Mouse (Mus musculus) thymus, postnatal 0 days (tissue): ENCODE results near the gene Pax8. TPM values are rescaled to one million over a fixed set of nuclear protein-coding genes. Genes with fewer than 3 reads are reported as not detected.

Experiments used
- DNase-seq: peaks from one replicate; pipeline ENCODE4 v3.0.0-alpha.2; 2015; ENCODE audit warnings: low spot score
- polyA plus RNA-seq: library from polyadenylated mRNA; unstranded; fragments of >200 nt; fragmentation: Nextera tagmentation; extraction: Ambion mirVana; gene quantifications from 2 replicates; pipeline ENCODE4 v1.2.1, GENCODE M21; 2015

The Pax8 gene
- polyA plus RNA-seq, 1 experiment from 2014 or later = 0.07 TPM

- no peak for DNase-seq
Measured at GRCm38 (mm10) chr2:24467156-24467555, 8.2 kb downstream of the Pax8 start.

DNA sequence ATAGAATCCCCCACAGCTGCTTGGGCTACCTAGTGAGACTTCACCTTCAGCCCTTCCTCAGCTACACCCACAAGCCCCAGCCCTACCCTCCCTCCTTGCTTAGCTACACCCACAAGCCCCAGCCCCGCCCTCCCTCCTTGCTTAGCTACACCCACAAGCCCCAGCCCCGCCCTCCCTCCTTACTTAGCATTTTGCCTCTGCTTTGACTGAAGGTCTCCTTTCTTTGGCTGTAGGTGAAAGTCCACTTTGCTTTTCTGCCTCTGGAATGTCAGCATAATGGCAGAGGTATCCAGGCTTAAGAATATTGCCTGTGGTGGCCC, 14.6 kb downstream of the Pax8 start:
- peak; percentile 11 for DNase-seq

GRCm38 (mm10) chr2:24460112-24460807, 15.1 kb downstream of the Pax8 start:
- no peak for DNase-seq

- no peak for DNase-seq
Measured at GRCm38 (mm10) chr2:24456841-24457240, 18.6 kb downstream of the Pax8 start.

DNA sequence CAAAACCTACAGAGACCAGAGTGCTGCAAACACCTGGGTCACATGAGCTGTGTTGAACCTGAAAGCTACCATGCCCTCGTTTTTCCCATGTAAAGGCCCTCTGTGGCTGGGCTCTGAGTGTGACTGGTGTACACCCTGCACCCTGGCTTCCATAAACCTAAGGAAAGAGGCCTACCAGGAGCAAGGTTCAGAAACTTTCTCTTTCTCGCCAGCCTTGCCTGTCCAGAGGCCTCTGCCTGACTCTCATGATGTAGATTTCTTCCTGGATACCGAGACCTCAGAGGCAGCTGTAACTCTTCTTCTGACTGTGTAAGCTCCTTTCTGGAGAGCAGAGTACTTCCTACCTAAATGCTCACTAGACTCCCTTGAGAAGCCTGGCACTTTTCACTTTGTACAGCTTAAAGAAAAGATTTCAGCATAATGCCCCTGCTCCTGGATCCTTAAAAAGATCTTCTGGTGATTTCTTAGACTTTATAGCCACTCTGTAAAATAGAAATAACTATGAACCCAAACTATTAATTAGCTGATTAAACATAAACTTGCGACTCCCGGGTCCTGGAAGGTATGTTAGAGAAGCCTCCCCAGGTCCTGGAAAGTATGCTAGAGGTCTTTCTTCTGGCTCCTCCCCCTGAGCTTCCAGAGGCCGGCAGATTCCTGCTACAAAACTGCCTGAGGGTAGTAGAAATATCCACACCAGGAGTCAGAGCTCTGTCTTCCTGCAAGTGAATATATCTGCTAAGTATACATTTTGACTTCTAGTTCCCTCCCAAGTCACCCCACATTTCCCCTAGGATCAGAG, 20.1 kb downstream of the Pax8 start:
- no peak for DNase-seq

DNA sequence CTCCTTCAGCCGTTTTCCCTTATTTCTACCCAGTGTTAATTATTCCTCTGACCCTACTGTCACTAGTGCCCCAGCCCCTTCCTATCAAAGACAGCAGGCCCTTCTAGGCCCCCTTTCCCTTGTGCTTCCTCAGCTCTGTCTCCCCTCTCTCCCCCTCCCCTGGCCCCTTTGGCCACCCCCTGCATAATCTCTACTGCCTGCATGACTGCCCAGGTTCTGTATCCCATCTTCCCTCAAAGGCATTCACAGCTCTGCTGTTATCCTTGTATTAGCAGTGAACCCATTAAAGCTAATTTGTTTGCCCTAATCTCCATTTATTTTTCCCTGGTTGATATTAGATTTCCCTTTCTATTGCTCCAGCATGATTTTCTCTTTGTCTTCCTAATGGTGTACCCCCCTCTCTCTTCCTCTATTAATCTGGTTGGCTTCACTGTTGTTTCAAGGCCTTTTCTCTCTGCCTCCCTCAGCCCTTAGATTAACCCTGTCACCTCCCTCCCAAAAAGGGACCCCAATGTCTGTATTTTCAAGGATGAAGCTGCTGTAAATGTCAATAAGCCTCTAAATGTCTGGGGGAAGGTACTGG, 20.9 kb downstream of the Pax8 start:
- no peak for DNase-seq

DNA sequence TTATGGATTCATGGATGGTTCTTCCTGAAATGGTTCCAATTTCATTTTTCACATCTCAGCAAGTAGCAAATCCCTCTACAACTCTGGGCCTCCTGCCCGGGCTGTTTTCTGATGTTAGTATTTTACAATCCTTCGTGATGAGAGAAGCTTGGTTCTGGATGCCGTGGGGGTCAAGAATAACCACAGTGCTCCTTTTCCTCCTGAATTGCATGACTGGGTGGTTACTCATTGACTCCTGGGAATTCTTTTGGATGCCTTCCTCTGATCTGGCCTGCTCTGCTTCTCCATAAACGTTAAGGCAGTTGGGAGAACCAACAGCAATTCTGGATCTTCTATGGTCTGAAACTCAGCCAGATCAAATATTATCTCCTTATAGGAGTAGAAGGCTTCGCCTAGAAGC, 22.2 kb downstream of the Pax8 start:
- DNase-seq = no peak

DNA sequence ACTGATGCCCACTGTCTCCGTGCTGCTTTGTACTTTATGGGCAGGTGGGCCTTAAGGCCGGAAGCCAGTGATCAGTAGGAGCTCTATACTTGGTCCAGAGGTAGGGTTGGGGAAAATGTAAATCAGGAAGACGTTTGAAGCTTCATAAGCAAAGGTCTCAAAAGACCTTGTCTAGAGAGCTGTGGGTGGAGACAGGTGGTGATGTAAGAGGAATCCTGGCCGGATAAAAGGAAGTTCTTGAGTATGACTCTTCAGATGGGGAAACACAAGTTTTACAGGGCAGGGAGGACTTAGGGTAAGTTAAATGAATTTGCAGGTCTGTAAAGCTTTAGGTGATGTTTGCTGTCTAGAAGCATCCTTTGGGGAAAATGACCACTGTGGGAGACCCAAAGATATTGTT, 26.3 kb downstream of the Pax8 start:
- DNase-seq = no peak

DNA sequence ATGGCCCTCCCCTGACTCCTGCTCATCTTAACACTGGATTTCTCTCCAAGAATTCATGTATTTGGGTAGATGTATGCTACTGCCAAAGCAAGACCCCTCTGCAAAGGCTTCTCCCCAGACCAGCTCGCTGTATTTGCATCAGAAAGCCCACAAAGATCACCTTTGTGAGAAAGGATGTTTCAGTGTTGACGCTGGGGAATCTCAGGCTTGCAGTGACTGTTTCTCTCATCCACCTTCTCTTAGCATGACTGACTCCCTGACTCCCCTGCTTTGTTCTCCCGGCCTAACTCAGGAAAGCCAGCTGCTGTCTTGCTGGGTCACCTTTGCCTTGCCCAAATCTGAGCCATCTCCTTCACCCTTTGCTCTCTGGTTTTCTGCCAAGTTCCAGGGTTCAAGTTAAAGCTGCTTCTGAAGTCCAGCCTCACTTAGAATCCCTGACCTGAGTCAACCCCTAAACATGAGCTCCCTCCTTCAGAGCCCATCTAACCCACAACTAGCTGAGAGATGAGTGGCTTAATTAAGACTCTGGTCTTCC, 32.1 kb downstream of the Pax8 start:
- no peak for DNase-seq

DNA sequence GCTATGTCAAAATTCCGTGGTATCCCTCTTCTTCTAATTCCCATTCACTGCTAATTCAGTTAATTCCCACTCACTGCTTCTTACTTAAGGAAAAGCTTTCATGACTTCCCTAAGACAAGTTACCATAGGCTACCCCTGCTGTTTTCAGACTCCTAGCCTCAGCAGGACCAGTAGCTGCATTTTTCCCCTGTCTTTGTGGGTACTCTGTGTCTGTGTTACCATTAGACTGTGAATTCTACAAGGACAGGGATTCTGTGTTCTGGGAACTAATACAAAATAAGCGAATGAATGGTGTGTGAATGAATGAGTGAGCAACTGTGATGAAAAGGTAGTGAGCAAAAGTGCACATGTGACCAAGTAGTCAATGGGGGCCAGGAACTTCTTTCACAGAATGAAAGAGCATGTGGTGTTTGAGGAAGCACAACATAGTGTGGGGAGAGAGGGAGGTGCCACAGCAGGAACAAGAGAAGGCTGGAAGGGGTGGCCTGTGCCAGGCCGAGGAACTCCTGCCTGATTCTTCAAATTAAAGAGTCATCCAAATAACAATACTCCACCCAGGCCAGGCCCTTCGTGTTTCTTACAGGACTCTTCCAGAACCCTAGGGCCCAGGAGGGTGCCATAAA, 33.0 kb downstream of the Pax8 start:
- DNase-seq = no peak

- no peak for DNase-seq
Measured at GRCm38 (mm10) chr2:24441899-24442298, 33.5 kb downstream of the Pax8 start.

DNA sequence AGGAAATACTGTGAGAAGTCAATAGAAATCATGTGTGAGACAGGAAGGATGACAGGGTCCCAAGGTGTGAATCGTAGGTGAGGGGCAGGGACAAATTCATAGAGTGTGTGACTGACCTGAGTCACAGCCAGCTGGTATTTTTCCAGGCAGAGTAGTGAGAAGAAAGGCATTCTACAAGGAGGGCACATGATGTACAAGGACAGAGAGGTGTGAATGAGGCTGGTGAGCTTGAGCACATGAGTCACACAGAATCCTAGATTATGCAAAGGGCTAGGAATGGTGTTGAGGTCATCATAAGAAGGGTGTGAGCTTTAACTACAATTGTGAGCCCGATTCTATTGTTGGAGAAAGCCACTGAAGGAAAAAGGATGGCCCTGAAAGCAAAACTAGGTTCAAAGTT, 35.3 kb downstream of the Pax8 start:
- no peak for DNase-seq

- no peak for DNase-seq
Measured at GRCm38 (mm10) chr2:24435699-24436098, 39.7 kb downstream of the Pax8 start.

DNA sequence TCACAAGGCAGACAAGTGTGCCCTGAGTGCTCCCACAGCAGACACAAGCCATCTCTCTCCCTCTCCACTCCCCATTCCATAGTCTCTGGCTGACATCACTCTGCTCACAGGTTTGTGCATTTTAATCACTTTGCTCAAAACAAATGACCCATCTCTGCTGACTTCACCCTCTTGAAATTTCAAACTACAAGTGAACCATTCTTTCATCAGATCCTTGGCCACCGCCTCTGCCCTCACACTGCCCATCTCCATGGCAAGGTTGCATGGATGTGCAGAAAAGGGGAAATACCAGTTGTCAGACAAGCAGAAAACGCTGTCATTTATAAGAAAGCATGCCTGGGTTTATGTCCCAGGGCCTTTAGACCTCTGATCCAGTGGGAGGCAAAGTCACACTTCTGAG, 40.7 kb downstream of the Pax8 start:
- DNase-seq = no peak

DNA sequence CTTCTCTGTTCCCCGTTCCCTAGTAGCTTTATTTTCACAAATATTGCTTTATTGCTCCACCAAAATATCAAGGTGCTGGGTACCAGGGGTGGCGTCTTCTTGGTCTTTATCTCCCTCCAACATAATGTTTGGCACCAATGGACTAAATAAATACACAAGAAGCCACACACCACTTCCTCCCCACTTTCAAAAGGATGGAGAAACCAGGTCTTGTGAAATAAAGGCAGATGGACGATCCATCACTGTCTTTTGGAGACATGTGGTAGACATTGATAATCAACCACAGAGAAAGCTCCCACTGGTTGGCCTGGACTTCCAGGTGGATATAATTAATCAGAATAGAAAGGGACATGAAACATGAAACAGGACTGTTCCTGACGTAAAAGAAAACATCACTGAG, 45.6 kb downstream of the Pax8 start:
- no peak for DNase-seq

DNA sequence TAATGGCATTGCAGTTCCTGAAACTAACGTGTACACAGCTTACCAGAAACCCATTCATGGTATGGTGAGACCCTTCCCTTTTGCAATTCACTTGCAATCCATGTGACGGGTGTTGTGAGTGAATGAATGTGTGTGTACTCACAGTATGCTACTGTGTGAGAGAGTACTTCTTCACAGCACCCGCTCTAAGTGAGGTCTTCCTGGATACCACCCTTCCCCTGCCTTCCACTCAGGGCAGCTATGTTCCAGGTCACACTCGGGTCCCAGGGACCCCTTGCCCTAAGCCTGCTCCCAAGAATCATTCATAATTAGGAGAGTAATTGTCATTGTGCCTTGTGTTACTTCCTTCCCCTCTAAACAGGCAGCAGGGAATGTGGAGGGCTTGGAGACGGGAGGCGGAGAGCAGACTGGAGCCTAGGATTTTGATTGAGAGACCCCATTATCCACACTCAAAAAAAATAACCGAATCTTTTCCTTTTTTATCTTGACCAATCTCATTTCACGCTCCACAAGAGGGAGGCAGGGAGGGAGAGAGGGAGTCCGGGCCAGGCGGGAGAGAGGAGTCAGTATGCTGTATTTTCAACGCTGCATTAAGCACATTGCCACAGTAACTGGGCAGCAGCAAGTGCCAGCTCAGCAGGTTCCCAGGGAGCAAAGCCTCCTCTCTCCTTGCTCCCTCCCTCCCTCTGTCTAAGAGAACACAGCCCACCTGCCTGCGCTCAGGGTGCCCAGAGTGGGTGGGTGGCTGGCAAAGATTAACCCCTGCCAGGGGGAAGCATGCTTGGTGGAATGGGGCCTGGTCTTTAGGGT, 47.3 kb downstream of the Pax8 start:
- no peak for DNase-seq

- no peak for DNase-seq
Measured at GRCm38 (mm10) chr2:24425630-24426029, 49.8 kb downstream of the Pax8 start.

GRCm38 (mm10) chr2:24422815-24423214, 52.6 kb downstream of the Pax8 start:
- no peak for DNase-seq

- DNase-seq = no peak
Measured at GRCm38 (mm10) chr2:24421211-24421863, 54.1 kb downstream of the Pax8 start.

- no peak for DNase-seq
Measured at GRCm38 (mm10) chr2:24417564-24417963, 57.8 kb downstream of the Pax8 start.

DNA sequence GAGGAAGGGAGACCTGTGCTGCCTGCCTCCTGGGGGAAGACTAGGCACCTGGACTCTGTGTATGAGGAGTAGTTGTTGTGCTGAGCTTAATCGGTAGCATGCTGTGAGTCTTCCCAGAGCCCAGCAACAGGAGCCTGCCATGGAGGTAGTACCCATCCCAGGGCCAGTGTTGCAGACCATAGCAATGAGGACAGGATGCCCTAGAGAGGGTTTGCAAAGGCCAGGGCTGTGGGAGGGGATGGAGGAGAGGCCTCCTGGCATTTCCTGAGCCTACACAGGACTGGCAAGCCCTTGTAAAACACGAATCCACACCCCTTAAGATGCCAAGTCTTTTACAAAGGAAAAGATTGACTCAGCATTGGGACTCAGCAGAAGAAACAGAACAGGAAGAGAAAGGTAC, 58.3 kb downstream of the Pax8 start:
- no peak for DNase-seq
